Mouse (Mus musculus) lung, postnatal 14 days (tissue): ENCODE measurements around the gene Cep295.
"Not testable (repeated sequence)": the region's sequence is repeated elsewhere in the genome, so short reads cannot be mapped to it uniquely, and the experiment has no call there.

Experiments used
- DNase-seq: peaks from one replicate; pipeline ENCODE4 v3.0.0; 2021

The Cep295 gene

DNA sequence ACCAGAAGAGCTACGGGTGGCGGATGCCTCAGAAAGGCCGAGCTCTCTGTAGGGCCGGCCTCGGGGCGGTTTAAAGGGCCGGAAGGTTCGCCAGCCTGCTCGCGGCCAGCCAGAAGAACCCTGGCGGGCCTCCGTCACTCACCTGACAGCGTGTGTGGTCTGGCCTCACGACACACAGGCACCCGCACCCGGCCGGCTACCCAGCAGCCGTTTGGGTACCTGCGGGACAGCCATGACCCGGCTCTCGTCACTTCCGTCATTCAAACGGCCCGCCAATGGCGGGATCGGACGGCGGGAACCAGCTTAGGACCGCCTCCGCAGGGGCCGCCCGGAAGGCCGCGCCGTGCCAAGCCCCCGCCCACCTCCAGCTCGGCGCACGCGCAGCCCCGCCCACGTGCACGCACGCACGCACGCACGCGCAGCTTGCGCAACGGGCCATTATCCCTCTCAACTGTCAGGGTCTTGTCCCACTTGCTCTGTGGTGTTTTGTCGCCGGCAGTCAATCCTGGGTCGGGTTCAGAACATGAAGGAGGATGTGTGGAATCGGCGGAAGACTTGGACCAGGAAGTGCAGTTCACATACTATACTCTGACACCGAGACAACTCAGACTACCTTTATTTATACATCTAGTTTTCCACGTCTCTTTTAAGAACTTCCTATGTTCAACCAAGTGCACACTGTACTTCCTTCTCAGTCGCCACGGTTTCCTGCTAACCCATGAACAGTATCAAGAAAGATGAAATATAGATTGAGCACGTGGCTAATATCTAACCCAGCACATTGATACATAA lies at the start of gene Cep295:
Cep295 (minus strand) TSS at position 305 of the 792 bp plus-strand sequence.
- DNase-seq: peak; percentile 99

- DNase-seq: no peak
Observed at GRCm38 (mm10) chr9:15397591-15397990, 40.0 kb upstream of the Cep295 start.

DNA sequence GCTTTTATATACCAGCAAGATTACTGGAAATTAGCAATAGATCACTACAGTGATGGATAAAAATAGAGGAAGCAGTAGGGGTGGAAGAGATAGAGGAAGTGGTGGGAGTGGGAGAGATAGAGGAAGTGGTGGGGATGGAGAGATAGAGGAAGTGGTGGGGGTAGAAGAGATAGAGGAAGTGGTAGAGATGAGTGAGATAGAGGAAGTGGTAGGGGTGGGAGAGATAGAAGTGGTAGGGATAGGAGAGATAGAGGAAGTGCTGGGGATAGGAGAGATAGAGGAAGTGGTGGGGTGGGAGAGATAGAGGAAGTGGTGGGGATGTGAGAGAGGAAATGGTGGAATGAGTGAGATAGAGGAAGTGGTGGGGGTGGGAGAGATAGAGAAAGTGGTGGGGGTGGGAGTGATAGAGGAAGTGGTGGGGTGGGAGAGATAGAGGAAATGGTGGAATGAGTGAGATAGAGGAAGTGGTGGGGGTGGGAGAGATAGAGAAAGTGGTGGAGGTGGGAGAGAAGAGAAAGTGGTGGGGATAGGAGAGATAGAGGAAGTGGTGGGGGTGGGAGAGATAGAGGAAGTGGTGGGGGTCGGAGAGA lies 37.9 kb upstream of the Cep295 start:
- no peak for DNase-seq

DNA sequence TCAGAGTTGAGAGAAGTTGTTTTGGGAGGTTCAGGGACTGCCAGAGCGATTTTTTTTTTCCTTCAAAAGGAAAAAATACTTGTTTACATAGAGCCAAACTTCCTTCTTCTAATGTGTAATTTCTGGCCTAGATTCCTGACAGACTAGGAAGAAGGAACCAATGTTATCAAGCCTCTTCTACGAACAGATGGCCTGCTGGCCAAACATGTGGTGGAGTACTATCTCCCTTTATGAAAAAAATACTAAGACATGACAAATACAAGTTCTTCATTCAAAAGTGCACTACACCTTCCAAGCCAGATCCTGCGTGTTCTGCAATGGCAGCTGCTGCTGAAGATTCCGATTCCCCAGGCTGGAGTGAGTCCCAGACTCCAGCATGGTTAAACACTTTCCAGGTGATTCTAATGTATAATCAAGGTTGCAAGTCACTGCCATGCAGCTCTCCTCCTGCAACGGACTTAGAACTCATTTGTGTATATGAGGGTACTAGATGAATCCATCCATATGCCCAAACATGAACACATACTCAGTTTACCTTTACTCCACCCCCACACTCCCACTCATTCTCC lies 29.6 kb upstream of the Cep295 start:
- DNase-seq: no peak

- no peak for DNase-seq
Observed at GRCm38 (mm10) chr9:15384266-15384665, 26.7 kb upstream of the Cep295 start.

GRCm38 (mm10) chr9:15366260-15366659 lies 8.7 kb upstream of the Cep295 start:
- DNase-seq: no peak

- no peak for DNase-seq
Observed at GRCm38 (mm10) chr9:15365856-15366255, 8.3 kb upstream of the Cep295 start.

DNA sequence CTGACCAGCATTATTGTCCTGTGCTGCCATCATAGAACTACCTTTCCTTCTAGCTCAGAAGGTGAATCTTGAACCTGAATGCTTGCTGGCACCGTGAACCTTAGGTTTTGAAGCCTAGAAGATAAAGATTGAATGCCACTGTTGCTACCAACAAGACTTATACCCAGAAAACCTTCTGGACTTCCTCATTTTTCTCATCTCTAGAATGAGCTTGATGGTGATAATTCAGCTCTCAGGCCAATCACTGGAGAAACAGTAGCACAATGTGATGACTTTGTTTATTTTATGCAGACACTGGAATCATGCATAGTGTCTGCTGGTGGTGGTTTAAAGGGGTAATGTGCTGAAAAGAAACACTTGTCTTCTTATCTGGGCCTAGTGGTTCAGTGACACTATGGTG lies 7.3 kb upstream of the Cep295 start:
- DNase-seq: no peak

DNA sequence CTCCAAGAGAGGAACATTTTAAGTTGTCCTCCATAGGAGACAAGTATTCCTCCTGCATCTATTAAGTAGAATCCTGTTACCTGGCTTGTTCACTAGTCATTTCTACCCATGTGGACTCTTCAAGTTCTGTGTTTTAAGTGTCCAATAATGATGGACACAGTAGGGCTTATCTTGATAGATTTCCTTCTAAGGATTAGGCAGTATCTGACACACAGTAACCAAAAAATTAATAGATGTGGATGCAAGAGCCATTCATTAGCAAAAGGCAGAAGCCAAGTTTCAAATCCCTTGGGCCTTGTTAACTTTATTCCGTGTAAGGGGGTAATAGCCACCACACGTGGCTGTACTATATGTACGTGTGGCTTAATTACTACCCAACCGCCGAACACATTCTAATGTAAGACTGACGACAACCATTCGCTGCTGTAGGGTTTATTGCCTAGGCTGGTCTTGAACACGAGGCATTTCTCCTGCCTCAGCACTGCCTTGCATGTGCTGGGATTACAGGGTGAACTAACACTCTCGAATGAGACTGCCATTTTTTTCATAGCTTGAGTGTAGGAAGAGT lies 588 bp downstream of the Cep295 start:
- DNase-seq: no peak

- no peak for DNase-seq
Observed at GRCm38 (mm10) chr9:15349925-15350324, 7.7 kb downstream of the Cep295 start.

- no peak for DNase-seq
Observed at GRCm38 (mm10) chr9:15337776-15338175, 19.8 kb downstream of the Cep295 start.

GRCm38 (mm10) chr9:15318170-15318742 lies 39.3 kb downstream of the Cep295 start:
- DNase-seq: no peak

GRCm38 (mm10) chr9:15317223-15318169 lies 40.1 kb downstream of the Cep295 start:
- no peak for DNase-seq

DNA sequence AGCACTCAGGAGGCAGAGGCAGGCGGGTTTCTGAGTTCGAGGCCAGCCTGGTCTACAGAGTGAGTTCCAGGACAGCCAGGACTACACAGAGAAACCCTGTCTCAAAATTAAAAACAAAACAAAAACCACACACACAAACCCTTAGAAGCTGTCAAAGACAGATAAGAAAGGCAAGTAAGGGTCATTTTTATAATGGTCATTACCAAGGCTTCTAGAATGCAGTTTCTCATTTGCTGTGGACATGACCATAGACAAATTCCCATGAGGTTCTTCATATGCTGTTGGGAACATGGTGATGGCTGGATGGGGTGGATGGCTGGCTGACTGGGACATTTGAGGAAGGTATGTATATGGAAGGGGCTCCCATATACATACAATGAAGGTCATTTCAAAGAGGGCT lies 41.3 kb downstream of the Cep295 start:
- not testable (repeated sequence) for DNase-seq

- DNase-seq: no peak
Observed at GRCm38 (mm10) chr9:15314619-15315018, 43.0 kb downstream of the Cep295 start.

- no peak for DNase-seq
Observed at GRCm38 (mm10) chr9:15313633-15314032, 44.0 kb downstream of the Cep295 start.

GRCm38 (mm10) chr9:15312054-15312735 lies 45.4 kb downstream of the Cep295 start:
- no peak for DNase-seq

- DNase-seq: no peak
Observed at GRCm38 (mm10) chr9:15310179-15310578, 47.4 kb downstream of the Cep295 start.

GRCm38 (mm10) chr9:15309425-15309824 lies 48.2 kb downstream of the Cep295 start:
- no peak for DNase-seq

DNA sequence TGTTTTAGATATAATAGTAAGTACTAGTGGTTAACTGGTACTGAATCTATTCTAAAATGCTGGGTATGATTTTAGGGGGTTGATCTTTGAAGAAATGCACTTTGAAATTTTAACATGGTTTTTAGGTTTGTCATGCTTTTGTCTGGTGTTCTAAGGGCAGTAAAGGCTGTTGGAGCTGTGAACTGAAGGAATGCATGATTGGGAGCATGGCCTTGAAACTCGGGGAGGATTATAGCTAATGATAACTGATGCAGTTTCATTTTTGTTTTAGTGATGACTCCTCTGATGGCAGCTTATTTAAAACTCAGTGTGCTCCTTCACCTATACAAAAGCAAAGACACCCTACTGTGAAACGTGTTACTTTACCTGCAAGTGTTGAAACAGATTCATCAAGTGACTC lies 49.3 kb downstream of the Cep295 start:
- no peak for DNase-seq

DNA sequence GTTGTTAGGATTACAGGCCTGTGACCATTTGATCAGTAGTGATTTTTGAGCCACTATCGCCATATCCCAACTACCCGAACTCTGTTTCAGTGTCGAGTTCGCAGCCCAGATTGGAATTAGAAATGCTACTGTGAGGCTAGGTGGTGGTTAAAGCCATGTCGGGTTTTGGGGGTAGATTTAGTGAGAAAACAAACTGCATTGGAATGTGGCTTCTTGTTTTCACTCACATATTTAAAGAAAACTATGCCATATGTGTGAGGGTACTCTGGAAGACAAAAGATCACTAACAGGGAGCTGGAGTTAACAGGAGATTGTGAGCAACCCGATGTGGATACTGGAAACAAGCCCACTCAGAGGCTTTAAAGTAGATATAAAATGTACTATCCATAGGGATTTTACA lies 50.3 kb downstream of the Cep295 start:
- DNase-seq: no peak
